Mouse (Mus musculus) limb, embryonic 14.5 days (tissue): Measurements from ENCODE around the gene Slc12a7. TPM values are rescaled to one million over a fixed set of nuclear protein-coding genes. Genes with fewer than 3 reads are reported as not detected.

Experiments
- ATAC-seq: fragments of 200-750 bp; cut with Nextera tagmentation; 2 replicates; pipeline ENCODE4 v1.8.0; 2017; ENCODE audit warnings: low read depth, moderate number of reproducible peaks, moderate TSS enrichment; ENCODE audit not compliant: low FRiP score
- DNase-seq: peaks from one replicate; pipeline ENCODE4 v3.0.0-alpha.2; 2015; ENCODE audit warnings: low spot score
- H3K27ac ChIP-seq: fragments of 300-500 bp; sonication (generic); replicated peaks from 2 replicates; pipeline ENCODE4 v1.5.1; 2014; ENCODE audit warnings: low read depth, mild to moderate bottlenecking, low read length, moderate library complexity, mixed read lengths
- H3K27me3 ChIP-seq: fragments of 300-500 bp; sonication (generic); 2 replicates; pipeline ENCODE4 v1.6.1; 2014; ENCODE audit warnings: low read length, mixed read lengths; ENCODE audit not compliant: control insufficient read depth, insufficient read depth
- H3K36me3 ChIP-seq: fragments of 300-500 bp; sonication (generic); 2 replicates; pipeline ENCODE4 v1.6.1; 2014; ENCODE audit warnings: mild to moderate bottlenecking, low read length, moderate library complexity, mixed read lengths; ENCODE audit not compliant: control insufficient read depth, insufficient read depth
- H3K4me1 ChIP-seq: fragments of 300-500 bp; sonication (generic); 2 replicates; pipeline ENCODE4 v1.6.1; 2014; ENCODE audit warnings: antibody characterized with exemption, low read length, mixed read lengths; ENCODE audit not compliant: control insufficient read depth, insufficient read depth
- H3K4me2 ChIP-seq: fragments of 300-500 bp; sonication (generic); replicated peaks from 2 replicates; pipeline ENCODE4 v1.6.1; 2014; ENCODE audit warnings: low read depth, mild to moderate bottlenecking, low read length, moderate library complexity; ENCODE audit not compliant: severe bottlenecking
- H3K4me3 ChIP-seq: fragments of 300-500 bp; sonication (generic); replicated peaks from 2 replicates; pipeline ENCODE4 v1.5.1; 2014; ENCODE audit warnings: low read length
- H3K9ac ChIP-seq: fragments of 300-500 bp; sonication (generic); 2 replicates; pipeline ENCODE4 v1.6.1; 2014; ENCODE audit warnings: mild to moderate bottlenecking, low read depth, low read length, moderate library complexity; ENCODE audit not compliant: severe bottlenecking
- H3K9me3 ChIP-seq: fragments of 300-500 bp; sonication (generic); 2 replicates; pipeline ENCODE4 v1.6.1; 2016; ENCODE audit warnings: low read length; ENCODE audit not compliant: control insufficient read depth
- POLR2A ChIP-seq: fragments of 200-500 bp; IDR thresholded peaks from 2 replicates; pipeline ENCODE4 v1.8.0; 2012; ENCODE audit warnings: inconsistent platforms, mild to moderate bottlenecking, moderate library complexity, borderline replicate concordance; ENCODE audit not compliant: insufficient read depth, insufficient read length; ENCODE audit errors: extremely low read depth
- WGBS: fragments of 180-500 bp; shearing (Covaris S2); extraction: QIAGEN DNeasy Blood & Tissue Kit; methylation state at CpG from one replicate; pipeline ENCODE4 v1.1.7; 2014; 5-methylcytosine and 5-hydroxymethylcytosine counted together
- polyA plus RNA-seq, 2 experiments: library from polyadenylated mRNA; depleted of rRNA in 1 of 2; stranded (reverse) in 1 of 2; unstranded in 1 of 2; fragments of >200 nt; fragmentation: Nextera tagmentation in 1 of 2; extraction: Ambion mirVana in 1 of 2; gene quantifications; 2 replicates each; pipeline versions ENCODE4 v1.2.1 to v1.2.3; 2012 to 2014

Slc12a7 gene
- polyA plus RNA-seq, 2 experiments: 16.5 to 32.8 TPM

- H3K36me3 ChIP-seq: no peaks in the 10 kb centered on the region
- no peak overlapping the region for H3K4me2 ChIP-seq
- H3K4me1 ChIP-seq: peaks cover 9% of the 10 kb centered on the region
- no peak overlapping the region for H3K27ac ChIP-seq
- no peaks in the 10 kb centered on the region for H3K27me3 ChIP-seq
- no peak overlapping the region for H3K4me3 ChIP-seq
- no peak overlapping the region for H3K9ac ChIP-seq
- DNase-seq (no peak), ATAC-seq (no peak)
- no peaks in the 10 kb centered on the region for H3K9me3 ChIP-seq
- WGBS: 88% methylated on average over 3 of the region's 3 CpGs
- TF ChIP-seq POLR2A: no peak
These were observed 27.2 kb downstream of the Slc12a7 start for GRCm38 (mm10) chr13:73760126-73760525.

DNA sequence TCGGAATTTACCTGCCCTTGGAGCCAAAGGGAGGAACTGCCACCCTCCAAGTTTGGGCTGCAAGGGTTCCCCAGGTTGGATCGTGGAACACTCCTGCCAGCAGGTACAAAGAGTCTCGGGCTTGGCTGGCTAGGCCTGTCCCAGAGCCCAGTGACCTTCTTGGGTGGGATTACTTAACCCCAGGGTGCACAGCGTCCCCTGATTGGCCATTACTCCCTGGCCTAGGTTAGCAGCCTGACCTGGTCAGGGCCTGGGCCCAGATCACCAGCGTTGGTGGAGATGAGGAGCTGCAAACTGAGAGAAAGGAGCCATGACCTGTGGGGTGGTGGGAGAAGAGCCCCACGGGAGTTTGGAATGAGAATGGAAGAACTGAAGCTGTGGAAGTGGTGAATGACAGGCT is 30.0 kb downstream of the Slc12a7 start:
- no peaks in the 10 kb centered on the region for H3K9me3 ChIP-seq
- DNase-seq: no peak
- no peaks in the 10 kb centered on the region for H3K27me3 ChIP-seq
- no peak for TF ChIP-seq POLR2A
- no peak for ATAC-seq
- H3K4me1 ChIP-seq: peaks cover 21% of the 10 kb centered on the region
- no peaks in the 10 kb centered on the region for H3K36me3 ChIP-seq
- H3K4me3 ChIP-seq: peak overlapping the region; percentile 78
- H3K27ac ChIP-seq: 0 out of 2 replicates have a peak overlapping the region, but pooled peaks have one; percentile 19
- WGBS: 37% methylated on average over 6 of the region's 6 CpGs
- H3K9ac ChIP-seq: 0 out of 2 replicates have a peak overlapping the region, but pooled peaks have one; percentile 25
- peak overlapping the region; percentile 80 for H3K4me2 ChIP-seq

DNA sequence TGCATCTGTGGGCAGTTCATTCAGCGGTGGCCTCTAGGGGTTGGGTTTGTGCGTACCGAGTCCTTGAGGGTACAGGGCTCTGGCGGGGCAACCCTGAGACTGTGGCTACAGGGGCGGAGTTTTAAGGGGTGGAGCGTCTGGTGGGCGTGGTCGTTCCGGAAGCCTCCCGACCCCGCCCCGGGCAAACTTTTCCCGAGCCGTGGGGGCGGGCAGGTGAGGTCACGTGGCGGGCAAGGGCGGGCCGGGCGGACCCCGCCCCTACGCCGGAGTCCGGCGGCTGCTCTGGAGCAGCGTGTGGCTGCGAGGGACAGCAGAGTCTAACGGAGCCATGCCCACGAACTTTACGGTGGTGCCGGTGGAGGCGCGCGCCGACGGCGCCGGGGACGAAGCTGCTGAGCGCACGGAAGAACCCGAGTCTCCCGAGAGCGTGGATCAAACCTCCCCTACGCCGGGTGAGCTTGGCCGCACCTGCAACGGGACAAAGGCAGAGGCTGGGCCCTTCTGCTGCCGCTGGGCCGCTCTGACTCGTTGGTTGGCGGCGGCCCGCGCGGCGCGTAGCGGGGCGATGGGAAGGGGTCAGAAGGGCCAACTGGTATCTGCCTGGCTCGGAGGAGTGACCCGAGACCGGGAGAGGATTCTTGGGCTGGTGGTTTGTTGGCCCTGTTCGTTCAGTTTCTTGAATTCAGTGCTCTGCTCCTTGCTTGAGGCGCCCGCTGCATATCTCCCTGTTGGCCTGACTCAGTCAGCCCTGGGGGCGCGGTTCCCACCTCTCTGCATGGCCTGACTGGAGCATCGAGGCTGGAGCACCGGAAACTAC is 30.8 kb downstream of the Slc12a7 start:
- WGBS: under 1% methylated on average over 63 of the region's 70 CpGs
- peak; percentile 84; the same call in 1 of the 2 replicates for TF ChIP-seq POLR2A
- Histone ChIP-seq H3K36me3 (peaks cover 2% of the 10 kb centered on the region), H3K9ac (peak overlapping the region; percentile 80), H3K9me3 (no peaks in the 10 kb centered on the region), H3K4me2 (peak overlapping the region; percentile 80), H3K27me3 (no peaks in the 10 kb centered on the region), H3K4me3 (peak overlapping the region; percentile 78), H3K4me1 (peaks cover 21% of the 10 kb centered on the region), H3K27ac (peak overlapping the region; percentile 41)
- ATAC-seq (peak; percentile 93), DNase-seq (peak; percentile 89)

DNA sequence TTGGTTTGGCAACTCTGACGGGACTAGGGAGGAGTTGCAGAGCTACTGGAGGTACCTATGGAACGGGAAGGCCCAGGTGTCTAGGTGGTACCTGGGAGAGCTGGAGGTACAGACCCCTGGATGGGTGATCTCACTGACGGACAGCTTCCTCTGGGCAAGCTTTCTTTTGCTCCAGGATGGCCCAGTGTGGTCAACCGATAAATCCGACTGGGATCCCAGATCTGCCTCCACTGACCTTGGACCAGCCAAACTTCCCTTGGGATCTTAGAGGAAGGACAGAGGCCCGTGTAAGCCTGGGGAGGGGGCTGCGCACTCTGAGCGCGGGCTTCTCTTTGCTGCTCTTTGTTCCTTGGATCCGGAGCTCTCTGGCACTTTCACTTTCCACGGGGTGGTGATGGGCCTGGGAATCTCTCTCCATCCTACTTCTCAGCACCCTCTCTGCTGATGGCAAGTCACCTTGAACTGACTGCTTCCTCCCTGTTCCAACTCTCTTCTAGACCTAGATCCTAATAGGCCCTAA is 31.4 kb downstream of the Slc12a7 start:
- no peak for TF ChIP-seq POLR2A
- Histone ChIP-seq H3K4me2 (peak overlapping the region; percentile 80), H3K27ac (peak overlapping the region; percentile 41), H3K4me1 (peaks cover 21% of the 10 kb centered on the region), H3K9me3 (no peaks in the 10 kb centered on the region), H3K4me3 (peak overlapping the region; percentile 78), H3K27me3 (no peaks in the 10 kb centered on the region), H3K9ac (peak overlapping the region; percentile 80), H3K36me3 (peaks cover 5% of the 10 kb centered on the region)
- 2% methylated on average over 11 of the region's 11 CpGs for WGBS
- ATAC-seq (no peak), DNase-seq (peak; percentile 21)

GRCm38 (mm10) chr13:73765393-73765792 is 32.5 kb downstream of the Slc12a7 start:
- Histone ChIP-seq H3K27me3 (no peaks in the 10 kb centered on the region), H3K36me3 (peaks cover 5% of the 10 kb centered on the region), H3K27ac (peak overlapping the region; percentile 21; the same call in 1 of the 2 replicates), H3K9me3 (no peaks in the 10 kb centered on the region), H3K9ac (peak overlapping the region; percentile 80; the same call in 1 of the 2 replicates), H3K4me1 (peaks cover 21% of the 10 kb centered on the region), H3K4me2 (peak overlapping the region; percentile 80), H3K4me3 (peak overlapping the region; percentile 78)
- DNase-seq: no peak
- 60% methylated on average over 4 of the region's 4 CpGs for WGBS
- no peak for TF ChIP-seq POLR2A
- ATAC-seq: no peak
